Mouse (Mus musculus) gastrocnemius, adult 8-10 months (tissue): Measurements from ENCODE around the gene Krtap5-1. TPM values are rescaled to one million over a fixed set of nuclear protein-coding genes. Genes with fewer than 3 reads are reported as not detected.
A peak's percentile ranks its signal among the peaks of the same experiment; 100 is the strongest.
"Not testable (repeated sequence)": the region's sequence is repeated elsewhere in the genome, so short reads cannot be mapped to it uniquely, and the experiment has no call there.

ENCODE experiments used
- DNase-seq, 2 experiments: peaks; one replicate each; pipeline ENCODE4 v3.0.0; 2022; ENCODE audit warnings: low spot score in 2 of 2
- total RNA-seq, 4 experiments: library from RNA; stranded (reverse); gene quantifications; 2 replicates each; pipeline ENCODE4 v1.2.4; 2022

The Krtap5-1 gene
- total RNA-seq = not detected

DNA sequence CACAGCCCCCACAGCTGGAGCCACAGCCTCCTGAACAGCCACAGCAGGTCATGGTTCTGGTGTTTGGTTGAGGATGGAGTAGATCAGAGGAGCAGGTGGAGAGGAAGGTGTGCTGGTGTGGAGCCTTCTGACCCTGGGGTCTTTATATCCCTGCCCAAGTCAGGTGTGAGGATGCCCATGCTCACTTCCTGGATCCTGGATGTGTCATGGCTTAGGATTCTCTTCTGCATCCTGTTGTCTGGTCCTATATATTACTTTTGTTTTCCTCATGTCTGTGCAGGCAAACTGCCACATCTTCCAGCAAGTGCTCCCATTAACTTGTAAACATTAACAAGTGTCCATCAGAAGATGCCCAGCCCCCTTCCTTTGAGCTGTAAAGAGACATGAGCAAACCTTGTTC is at the start of gene Krtap5-1:
Gene Krtap5-1, minus strand, starts transcription at position 101 of the 400 bp plus-strand sequence.
- not testable (repeated sequence) for DNase-seq

DNA sequence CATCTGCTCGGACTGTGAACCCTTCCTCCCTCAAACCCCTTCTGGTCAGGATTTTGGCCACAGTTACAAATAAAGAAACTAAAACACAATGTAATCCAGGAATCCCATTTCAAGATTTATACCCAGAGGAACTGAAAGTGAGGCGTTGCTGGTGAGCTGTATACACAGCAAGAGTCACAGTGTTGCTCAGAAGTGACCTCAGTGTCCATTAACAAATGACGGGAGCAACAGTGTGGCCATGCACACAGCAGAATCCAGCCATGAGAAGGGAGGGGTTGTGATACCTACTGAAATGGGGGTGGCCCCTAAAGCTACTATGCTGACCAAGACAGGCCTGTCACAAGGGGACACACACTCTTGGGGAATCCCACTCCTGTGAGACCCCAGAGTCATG is 45.3 kb upstream of the Krtap5-1 start:
- DNase-seq = no peak

DNA sequence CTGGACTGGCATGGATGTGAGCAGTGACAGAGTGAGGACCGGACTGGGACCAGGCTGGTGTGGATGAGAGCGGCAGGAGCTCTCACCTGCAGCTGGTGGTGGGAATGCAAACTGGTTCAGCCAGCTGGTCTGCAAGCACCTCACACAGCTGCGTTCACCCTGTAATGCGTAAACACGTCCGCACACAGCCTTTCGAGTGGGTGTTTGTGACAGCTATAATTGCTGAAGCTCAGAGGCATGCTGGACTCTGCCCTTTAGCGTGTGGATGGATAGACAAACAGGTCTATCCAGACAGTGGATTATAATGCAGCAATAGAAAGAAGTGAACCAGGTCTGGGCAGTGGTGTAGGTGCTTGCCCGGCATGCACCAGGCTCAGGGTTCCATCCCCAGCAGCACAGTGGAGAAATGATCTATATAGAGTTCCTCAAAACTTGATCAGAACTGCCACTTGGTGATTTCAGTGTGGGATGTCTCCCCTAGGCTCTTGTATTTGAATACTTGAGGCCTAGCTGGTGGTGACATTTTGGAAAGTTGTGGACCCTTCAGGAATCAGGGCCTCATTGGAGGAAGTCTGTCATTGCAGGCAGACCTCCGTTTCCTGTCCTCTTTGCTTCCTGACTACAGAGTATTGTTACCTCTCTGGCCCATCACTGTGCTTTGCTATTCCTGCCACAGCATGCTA is 44.8 kb upstream of the Krtap5-1 start:
- no peak for DNase-seq

DNA sequence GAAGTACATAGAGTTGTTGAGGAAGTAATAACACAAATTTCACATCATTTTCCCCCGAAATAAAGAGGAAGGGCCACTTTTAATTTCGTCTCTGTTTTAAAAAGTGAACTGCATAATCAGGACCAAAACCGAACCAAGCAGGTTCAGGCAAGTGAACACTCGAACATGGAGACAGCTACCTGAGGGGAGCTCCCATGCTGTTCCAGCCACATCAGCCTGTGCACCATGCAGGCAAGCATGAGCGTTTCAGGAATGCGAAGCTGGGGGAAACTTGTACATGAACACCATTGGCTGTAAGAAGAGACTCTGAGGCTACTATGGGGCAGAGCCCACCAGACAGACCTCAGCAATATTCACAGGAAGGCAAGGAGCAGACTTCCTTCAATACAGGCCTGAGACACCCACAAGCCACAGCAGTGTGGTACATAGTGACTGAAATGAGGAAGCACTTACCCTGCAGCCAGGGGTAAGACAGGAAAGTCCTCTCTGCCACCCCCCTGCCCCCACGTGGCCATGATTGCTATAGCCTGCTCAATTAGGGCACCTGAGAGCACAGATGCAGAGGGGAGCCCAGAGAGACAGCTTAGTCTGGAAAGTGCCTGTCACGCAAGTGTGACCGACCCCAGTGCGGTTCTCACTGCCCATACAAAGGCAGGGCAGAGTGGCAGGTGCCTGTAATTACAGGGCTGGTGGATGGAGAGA is 43.5 kb upstream of the Krtap5-1 start:
- DNase-seq = no peak

- DNase-seq = no peak
Measured at GRCm38 (mm10) chr7:142335151-142335550, 38.2 kb upstream of the Krtap5-1 start.

GRCm38 (mm10) chr7:142334246-142334645 is 37.3 kb upstream of the Krtap5-1 start:
- DNase-seq = peak; percentile 81 to 85

DNA sequence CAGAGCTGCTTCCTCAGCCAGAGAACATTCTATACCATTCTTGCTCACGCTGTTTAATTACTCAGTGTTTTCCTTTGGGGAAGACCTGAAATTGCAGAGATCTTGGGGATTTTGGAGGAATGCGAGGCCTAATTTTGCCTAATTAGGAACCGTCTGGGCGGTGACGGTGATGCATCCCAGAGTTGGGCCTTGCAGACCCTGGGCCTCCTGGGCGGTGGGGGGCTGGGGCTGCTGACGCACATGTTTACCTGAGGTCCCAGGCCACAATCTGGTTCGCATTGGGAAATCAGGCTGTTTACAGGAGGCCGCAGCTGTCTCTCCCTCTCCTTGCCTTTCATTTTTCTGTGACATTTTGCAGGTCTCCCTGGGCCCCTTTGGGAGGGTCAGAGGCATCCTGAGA is 35.8 kb upstream of the Krtap5-1 start:
- DNase-seq = not testable (repeated sequence)

DNA sequence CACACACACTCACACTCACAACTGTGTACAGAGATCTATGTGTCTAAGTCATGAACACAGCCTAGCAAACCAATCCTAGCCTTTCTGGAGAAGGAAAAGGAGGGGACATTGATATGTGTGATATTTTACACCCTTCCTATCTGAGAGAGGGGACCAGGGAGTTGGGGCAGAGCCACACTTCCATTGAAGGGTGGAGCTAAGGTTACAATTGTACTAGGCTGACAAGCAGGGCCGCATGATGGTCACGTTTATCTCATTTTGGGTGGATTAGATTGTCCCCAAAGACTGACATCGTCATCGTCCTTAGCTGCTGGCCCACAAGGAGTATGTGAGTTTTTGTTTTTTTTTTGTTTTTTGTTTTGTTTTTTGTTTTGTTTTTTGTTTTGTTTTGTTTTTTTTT is 34.4 kb upstream of the Krtap5-1 start:
- DNase-seq = no peak

DNA sequence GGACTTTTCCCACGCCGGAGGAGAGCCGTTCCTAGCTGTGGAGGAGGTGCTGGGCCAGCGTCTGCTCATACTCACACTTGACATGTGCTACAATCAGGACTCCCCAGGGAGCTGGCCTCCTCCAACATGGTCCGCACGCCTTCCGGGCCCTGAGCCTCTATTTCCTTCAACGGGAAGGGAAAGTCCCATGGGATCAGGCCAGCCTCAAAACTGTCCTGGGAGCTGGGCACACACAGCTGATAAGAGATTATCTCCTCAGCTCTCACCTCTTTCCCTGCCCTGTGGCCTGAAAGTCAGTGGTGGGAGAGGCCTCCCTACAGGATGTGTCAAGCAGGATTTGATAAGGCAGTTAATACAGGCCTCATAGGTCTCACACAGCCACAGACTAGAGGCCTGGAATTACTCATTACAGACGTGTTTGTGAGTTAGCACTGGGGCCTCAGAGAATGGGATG is 33.4 kb upstream of the Krtap5-1 start:
- DNase-seq = peak in 1 of 2 experiments; percentile 27

DNA sequence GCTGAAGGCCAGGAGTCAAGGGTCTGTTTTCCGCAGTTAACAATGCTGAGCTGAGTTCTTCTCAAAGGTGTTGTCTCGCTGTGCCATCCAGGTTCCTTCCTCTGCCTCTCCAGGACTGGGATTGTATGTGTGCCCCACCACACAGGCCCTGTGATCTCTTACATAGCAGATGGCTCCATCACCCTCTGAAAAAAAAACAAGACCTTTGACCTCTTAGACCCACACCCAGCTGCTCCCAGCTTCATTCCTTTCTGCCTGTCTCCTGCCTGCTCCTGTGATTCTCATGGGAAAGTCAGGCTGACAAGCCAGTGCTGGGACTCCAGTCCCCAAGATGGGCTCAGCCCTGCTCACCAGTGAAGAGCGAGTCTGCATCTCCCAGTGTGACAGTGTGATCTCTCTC is 31.6 kb upstream of the Krtap5-1 start:
- no peak for DNase-seq

DNA sequence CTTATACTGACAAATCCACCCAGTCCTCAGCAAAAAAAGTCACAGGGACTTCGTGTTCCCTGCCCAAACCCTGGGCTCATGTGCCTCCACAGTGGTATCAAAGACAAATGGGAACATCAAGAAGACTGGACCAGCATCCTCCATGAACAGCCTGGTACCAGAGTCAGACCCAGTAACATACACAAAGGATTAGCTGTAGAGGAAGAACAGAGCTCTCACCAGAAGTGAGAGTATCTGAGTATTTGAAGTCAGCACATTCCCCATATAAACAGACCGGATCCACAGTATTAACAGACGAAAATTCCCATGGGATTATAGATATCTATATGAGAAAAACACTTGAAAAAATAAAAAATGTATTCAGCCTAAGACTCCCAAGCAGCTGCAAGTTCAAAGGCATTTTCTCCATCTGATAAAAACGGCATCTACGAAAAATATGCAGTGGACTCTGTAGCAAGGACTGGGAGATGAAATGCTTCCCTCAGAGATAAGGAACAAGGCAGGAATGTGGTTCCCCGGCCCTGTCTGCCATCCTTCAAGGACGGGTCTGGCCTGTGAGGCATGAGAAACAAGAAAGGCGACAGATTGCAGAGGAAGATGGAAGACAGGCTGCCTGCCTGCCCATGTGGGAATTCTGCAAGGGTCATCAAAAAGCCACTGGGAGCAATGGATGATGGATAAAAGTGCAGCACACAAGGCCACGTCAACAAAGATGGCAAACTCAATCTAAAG is 30.0 kb upstream of the Krtap5-1 start:
- DNase-seq = no peak

DNA sequence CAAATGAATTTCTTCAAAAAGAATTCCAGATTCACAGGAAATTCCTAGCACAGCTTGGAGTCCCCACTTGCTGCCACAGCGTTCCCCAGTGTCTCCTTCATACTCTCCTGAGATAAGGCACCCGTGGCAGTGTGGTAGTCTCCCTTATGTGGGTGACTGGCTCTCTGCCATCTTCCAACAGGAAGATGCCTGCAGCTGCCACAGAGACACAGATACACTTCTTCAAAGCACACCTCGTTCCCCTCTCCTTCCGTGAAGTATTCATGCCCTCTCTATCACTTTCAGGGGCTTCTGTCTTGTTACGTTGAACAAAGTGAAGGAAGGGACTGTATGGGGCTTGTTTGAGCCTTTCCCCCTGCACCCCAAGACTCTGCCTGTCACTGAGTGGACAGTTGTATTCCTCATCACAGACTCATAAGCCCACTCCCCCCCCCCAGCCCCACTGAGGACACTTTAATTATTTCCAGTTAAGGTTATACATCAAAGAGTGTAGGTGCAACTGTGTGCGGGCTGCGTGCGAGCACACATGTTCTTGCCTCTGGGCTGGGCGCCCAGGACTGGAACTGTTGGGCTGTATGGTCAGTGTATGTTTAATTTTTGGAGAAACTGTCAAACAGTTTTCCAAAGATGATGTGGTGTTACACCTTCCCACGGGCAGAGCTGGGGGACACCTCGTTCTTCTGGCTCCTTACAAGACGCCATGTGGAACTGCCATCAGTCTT is 26.6 kb upstream of the Krtap5-1 start:
- no peak for DNase-seq

DNA sequence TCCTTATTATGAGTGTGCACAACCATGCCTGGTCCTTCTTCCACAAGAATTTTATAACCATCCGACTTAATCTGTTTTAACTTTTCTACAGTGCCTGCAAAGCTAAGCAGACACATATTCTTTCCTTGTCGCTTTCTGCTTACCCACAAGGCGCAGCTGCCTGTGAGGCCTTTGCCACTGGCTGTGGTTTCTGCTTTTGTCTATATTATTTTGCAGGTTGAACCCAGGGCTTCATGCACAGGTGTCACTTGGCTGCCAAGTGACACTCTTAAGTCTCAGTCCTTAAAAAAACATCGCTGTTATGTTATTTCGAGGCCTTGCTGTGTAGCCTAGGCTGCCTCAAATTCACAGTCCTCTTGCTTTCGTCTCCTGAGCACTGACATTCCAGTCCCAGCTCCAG is 25.7 kb upstream of the Krtap5-1 start:
- no peak for DNase-seq

GRCm38 (mm10) chr7:142321637-142322306 is 24.9 kb upstream of the Krtap5-1 start:
- not testable (repeated sequence) for DNase-seq

DNA sequence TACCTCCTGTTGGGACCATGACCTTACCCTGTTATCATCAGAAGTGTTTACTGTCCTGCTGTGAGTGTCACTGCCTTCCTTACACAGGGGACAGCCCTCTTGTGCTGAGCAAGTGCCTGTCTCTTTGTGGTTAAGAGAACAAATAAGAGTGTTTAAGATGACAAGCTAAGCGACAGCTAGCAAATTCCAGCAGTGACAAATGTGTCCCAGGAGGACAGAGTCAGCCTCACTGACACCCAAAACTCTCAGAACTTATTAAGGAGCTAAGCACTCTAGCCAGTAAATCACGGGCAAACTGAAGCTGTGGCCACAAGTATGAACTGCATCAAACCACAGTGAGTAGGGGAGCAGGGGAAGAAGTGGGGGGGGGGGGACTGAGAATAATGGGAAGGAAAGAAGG is 24.0 kb upstream of the Krtap5-1 start:
- no peak for DNase-seq

GRCm38 (mm10) chr7:142319124-142319523 is 22.2 kb upstream of the Krtap5-1 start:
- no peak for DNase-seq

DNA sequence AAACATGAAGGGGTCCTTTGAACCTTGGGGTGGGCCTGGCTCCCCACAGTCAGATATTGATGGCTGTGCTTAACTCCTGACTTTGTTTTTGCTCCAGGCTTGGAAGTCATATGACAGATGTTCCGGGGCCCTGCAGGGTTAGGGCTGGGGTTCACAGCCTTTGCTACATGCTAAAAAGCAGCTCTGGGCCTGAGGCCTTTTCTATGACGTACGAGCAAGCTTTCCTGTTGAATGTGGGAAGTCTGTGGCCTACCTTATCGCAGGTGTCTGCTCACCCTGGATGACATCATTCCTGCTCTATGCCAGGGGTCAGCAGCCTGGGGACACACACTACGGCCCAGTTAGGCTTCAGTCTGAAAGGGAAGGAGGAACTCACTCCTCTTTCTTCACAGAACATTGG is 20.3 kb upstream of the Krtap5-1 start:
- no peak for DNase-seq

GRCm38 (mm10) chr7:142316558-142316957 is 19.6 kb upstream of the Krtap5-1 start:
- no peak for DNase-seq

DNA sequence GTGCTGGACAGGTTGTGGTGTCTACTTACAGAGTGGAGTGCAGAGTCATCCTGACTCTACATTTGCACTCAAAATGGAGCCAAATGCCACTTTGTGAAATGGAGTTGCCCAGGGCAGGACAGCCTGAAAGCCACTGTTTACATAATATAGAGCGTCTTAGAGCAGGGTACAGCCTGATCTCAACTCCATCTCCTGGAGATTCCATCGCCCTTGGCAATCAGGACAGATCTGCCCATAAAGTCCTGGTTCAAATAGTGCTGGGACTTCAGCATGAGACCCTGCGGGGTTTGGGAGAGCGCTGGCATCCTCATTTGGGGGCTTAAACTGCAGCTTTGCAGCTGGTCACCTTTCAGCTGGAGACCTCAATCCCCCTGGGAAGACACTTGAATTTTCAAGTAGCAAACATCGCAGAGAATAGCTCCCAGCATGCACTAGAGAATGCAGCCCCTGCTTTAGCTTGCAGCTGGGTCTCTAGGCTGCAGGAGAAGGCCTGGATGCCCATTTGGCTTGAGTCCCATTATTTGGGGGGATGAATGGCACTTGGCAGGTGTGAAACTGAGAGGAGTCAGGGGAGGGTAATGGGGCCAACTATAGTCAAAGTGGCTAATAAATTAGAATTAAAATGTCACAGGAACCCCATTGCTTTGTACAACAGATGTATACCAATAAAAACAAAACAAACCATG is 17.8 kb upstream of the Krtap5-1 start:
- no peak for DNase-seq

DNA sequence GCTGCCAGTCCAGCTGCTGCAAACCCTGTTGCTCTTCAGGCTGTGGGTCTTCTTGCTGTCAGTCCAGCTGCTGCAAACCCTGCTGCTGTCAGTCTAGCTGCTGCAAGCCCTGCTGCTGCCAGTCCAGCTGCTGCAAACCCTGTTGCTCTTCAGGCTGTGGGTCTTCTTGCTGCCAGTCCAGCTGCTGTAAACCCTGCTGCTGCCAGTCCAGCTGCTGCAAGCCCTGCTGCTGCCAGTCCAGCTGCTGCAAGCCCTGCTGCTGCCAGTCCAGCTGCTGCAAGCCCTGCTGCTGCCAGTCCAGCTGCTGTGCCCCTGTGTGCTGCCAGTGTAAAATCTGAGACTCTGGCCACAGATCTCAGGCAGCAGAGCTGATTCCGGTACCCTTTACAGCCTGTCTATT is 7.0 kb upstream of the Krtap5-1 start:
- DNase-seq = not testable (repeated sequence)
